Mouse (Mus musculus) midbrain, postnatal 0 days (tissue): ENCODE data around the gene Rsrc1. TPM values are rescaled to one million over a fixed set of nuclear protein-coding genes. Genes with fewer than 3 reads are reported as not detected.

Experiments used
- ATAC-seq: fragments of 200-750 bp; cut with Nextera tagmentation; 2 replicates; pipeline ENCODE4 v1.8.0; 2017; ENCODE audit warnings: moderate number of reproducible peaks, mild to moderate bottlenecking, moderate TSS enrichment, moderate library complexity; ENCODE audit not compliant: low FRiP score
- DNase-seq: peaks from one replicate; pipeline ENCODE4 v3.0.0-alpha.2; 2015; ENCODE audit warnings: low spot score
- H3K27ac ChIP-seq: fragments of 300-500 bp; sonication (generic); 2 replicates; pipeline ENCODE4 v1.5.1; 2014; ENCODE audit warnings: low read depth, mild to moderate bottlenecking, low read length, mixed read lengths
- H3K27me3 ChIP-seq: fragments of 300-500 bp; sonication (generic); 2 replicates; pipeline ENCODE4 v1.6.1; 2014; ENCODE audit warnings: low read length, control low read depth, mixed read lengths; ENCODE audit not compliant: insufficient read depth
- H3K36me3 ChIP-seq: fragments of 300-500 bp; sonication (generic); 2 replicates; pipeline ENCODE4 v1.6.1; 2014; ENCODE audit warnings: low read length, control low read depth, mixed read lengths; ENCODE audit not compliant: insufficient read depth
- H3K4me1 ChIP-seq: fragments of 300-500 bp; sonication (generic); 2 replicates; pipeline ENCODE4 v1.6.1; 2014; ENCODE audit warnings: mild to moderate bottlenecking, control low read depth, antibody characterized with exemption, low read length, mixed read lengths; ENCODE audit not compliant: insufficient read depth
- H3K4me2 ChIP-seq: fragments of 300-500 bp; sonication (generic); 2 replicates; pipeline ENCODE4 v1.6.1; 2014; ENCODE audit warnings: low read depth, mild to moderate bottlenecking, low read length, mixed read lengths; ENCODE audit not compliant: poor library complexity, severe bottlenecking
- H3K4me3 ChIP-seq: fragments of 300-500 bp; sonication (generic); 2 replicates; pipeline ENCODE4 v1.5.1; 2014; ENCODE audit warnings: low read depth, mild to moderate bottlenecking, low read length, moderate library complexity
- H3K9ac ChIP-seq: fragments of 300-500 bp; sonication (generic); replicated peaks from 2 replicates; pipeline ENCODE4 v1.6.1; 2014; ENCODE audit warnings: mild to moderate bottlenecking, low read length, moderate library complexity, mixed read lengths; ENCODE audit not compliant: poor library complexity, severe bottlenecking
- H3K9me3 ChIP-seq: fragments of 300-500 bp; sonication (generic); 2 replicates; pipeline ENCODE4 v1.6.1; 2016; ENCODE audit warnings: low read length, control low read depth
- CTCF ChIP-seq: IDR thresholded peaks from 2 replicates; pipeline ENCODE4 v1.5.1; 2016; ENCODE audit warnings: antibody characterized with exemption, mild to moderate bottlenecking
- WGBS: fragments of 180-500 bp; shearing (Covaris S2); extraction: QIAGEN DNeasy Blood & Tissue Kit; methylation state at CpG from one replicate; pipeline ENCODE4 v1.1.7; 2014; 5-methylcytosine and 5-hydroxymethylcytosine counted together
- polyA plus RNA-seq: library from polyadenylated mRNA; unstranded; fragments of >200 nt; fragmentation: Nextera tagmentation; extraction: Ambion mirVana; gene quantifications from 2 replicates; pipeline ENCODE4 v1.2.1, GENCODE M21; 2015
- total RNA-seq: library from RNA; depleted of rRNA; stranded (reverse); fragments of >200 nt; gene quantifications from 2 replicates; pipeline ENCODE4 v1.2.3, GENCODE M21; 2014

The Rsrc1 gene
- total and polyA plus RNA-seq, 2 experiments from 2014 or later = 37.5 to 39.3 TPM

DNA sequence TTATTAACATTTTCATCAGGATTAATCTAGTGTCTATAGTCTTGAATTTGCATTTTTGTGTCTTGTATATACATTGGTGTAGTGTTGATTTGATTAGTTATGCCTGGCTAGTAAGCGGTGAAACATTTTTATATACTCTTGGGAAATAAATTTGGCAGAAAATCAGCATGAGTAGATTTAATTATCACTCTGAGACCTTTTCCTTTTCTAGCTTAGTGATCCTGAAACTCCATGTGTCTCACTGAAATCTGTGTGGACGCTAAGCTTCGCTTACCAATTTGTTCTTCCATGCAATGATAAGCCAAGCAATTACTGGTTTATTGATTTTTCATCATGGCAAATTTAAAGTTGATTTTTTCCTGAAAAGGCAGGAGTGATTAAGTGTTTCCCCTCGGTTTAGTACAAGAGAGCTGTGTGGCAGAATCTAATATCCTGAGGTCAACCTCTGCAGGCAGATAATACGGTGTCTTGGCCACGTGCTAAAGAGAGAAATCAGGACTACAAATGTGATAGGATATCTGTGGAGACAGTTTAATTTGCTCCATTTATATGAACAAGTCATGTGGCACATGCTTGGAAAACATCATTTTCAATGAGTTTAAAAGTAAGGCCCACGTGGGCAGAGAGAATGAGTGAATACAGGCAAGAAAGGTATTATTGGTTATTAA, 328.6 kb downstream of the Rsrc1 start:
- 39% methylated on average over 7 of the region's 7 CpGs for WGBS
- DNase-seq = peak; percentile 52
- ATAC-seq = no peak

DNA sequence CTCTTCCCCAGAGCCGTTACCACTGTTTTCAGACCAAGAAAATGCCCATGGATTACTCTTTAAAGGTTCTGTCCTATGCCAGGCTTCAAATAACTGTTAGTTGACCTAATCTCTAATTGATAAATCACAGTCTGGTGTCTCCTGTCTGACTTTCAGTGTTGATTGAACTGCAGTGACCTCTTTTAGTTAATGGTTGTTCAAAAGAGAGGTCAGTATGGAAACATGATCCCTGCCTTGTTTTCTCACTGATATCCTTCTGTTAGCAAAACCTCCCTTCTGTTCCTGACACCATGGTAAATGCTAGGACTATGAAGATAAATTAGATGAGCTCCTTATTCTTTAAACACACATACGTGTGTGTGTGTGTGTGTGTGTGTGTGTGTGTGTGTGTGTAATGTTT, 330.2 kb downstream of the Rsrc1 start:
- H3K9me3 ChIP-seq = no peaks in the 10 kb centered on the region
- H3K9ac ChIP-seq = no peak overlapping the region
- H3K4me2 ChIP-seq = no peak overlapping the region
- no peak for ATAC-seq
- H3K36me3 ChIP-seq = no peaks in the 10 kb centered on the region
- 80% methylated on average over 2 of the region's 2 CpGs for WGBS
- H3K4me3 ChIP-seq = no peak overlapping the region
- no peak for DNase-seq
- no peak for TF ChIP-seq CTCF
- H3K27me3 ChIP-seq = no peaks in the 10 kb centered on the region
- H3K4me1 ChIP-seq = no peaks in the 10 kb centered on the region
- no peak overlapping the region for H3K27ac ChIP-seq

More for the DNA sequence above, 328.6 kb downstream of the Rsrc1 start:
- no peak overlapping the region for H3K9ac ChIP-seq
- no peaks in the 10 kb centered on the region for H3K9me3 ChIP-seq
- H3K4me2 ChIP-seq = no peak overlapping the region
- no peak for TF ChIP-seq CTCF
- no peaks in the 10 kb centered on the region for H3K27me3 ChIP-seq
- H3K4me3 ChIP-seq = no peak overlapping the region
- H3K4me1 ChIP-seq = no peaks in the 10 kb centered on the region
- no peak overlapping the region for H3K27ac ChIP-seq
- H3K36me3 ChIP-seq = no peaks in the 10 kb centered on the region

DNA sequence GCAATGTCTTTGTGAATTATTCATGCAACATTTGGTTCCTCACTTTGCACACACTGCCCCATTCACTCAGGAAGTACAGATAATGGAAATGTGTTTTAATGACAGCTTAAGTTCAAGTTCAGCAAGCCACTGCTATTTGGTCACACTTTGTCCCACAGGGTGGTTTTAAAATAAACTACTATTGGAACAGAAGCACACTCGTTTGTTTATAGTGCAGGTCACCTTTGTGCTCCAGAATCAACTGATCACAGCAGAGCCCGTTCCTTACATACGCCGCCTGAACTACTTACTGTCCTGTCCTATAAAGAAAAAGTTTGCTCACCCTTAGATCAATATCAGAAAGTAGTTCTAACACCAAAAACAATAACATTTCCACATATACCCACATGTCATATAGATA, 341.2 kb downstream of the Rsrc1 start:
- no peaks in the 10 kb centered on the region for H3K36me3 ChIP-seq
- no peak overlapping the region for H3K4me2 ChIP-seq
- DNase-seq (no peak), ATAC-seq (no peak)
- H3K9me3 ChIP-seq = no peaks in the 10 kb centered on the region
- no peak overlapping the region for H3K9ac ChIP-seq
- no peaks in the 10 kb centered on the region for H3K27me3 ChIP-seq
- H3K4me1 ChIP-seq = no peaks in the 10 kb centered on the region
- no peak overlapping the region for H3K27ac ChIP-seq
- TF ChIP-seq CTCF = no peak
- 81% methylated on average over 4 of the region's 4 CpGs for WGBS
- no peak overlapping the region for H3K4me3 ChIP-seq

DNA sequence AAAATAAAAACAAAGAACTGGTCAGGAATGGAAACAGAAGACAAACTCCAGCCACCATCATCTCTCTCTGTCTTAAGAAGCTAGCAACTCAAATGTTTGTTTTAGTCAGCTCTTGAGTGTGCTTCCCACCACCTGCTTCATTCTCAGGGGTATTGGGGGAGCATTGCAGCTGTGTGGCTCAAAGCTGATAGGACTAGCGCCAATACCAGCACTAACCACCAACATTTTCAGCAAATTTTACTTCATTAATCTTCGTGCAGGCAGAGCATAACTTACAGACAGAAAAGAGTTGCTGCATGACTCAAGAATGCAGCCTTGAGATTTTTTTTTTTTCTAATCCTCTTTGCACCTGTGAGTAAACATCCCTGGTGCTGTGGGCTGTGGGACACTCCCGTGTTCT, 358.4 kb downstream of the Rsrc1 start:
- Histone ChIP-seq H3K4me3 (no peak overlapping the region), H3K4me2 (no peak overlapping the region), H3K36me3 (no peaks in the 10 kb centered on the region), H3K4me1 (no peaks in the 10 kb centered on the region), H3K27ac (no peak overlapping the region), H3K9ac (no peak overlapping the region), H3K9me3 (no peaks in the 10 kb centered on the region), H3K27me3 (no peaks in the 10 kb centered on the region)
- 56% methylated on average over 3 of the region's 3 CpGs for WGBS
- TF ChIP-seq CTCF = no peak
- ATAC-seq = no peak
- no peak for DNase-seq

DNA sequence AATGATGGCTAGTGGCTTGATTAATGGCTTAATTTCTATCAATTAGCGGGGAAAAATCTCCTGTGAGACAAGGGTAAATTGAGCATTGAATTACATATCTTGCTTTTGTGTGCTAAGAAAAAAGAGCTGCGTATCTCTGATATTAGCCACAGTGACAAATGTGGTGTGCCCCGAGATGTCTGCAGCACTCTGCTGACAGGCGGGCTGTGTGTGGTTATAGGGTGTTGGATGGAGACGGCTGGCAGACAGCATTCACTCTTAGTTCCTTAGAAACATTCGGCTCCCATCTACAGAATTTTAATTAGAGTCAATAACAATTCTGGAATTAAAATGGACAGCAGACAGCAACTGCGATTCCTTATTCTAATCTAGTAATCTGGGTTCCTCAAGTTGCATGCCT, 359.7 kb downstream of the Rsrc1 start:
- 46% methylated on average over 7 of the region's 7 CpGs for WGBS
- H3K4me1 ChIP-seq = no peaks in the 10 kb centered on the region
- no peak overlapping the region for H3K27ac ChIP-seq
- TF ChIP-seq CTCF = no peak
- no peak for DNase-seq
- H3K9ac ChIP-seq = no peak overlapping the region
- ATAC-seq = no peak
- no peaks in the 10 kb centered on the region for H3K9me3 ChIP-seq
- no peaks in the 10 kb centered on the region for H3K27me3 ChIP-seq
- no peak overlapping the region for H3K4me3 ChIP-seq
- no peak overlapping the region for H3K4me2 ChIP-seq
- H3K36me3 ChIP-seq = no peaks in the 10 kb centered on the region

DNA sequence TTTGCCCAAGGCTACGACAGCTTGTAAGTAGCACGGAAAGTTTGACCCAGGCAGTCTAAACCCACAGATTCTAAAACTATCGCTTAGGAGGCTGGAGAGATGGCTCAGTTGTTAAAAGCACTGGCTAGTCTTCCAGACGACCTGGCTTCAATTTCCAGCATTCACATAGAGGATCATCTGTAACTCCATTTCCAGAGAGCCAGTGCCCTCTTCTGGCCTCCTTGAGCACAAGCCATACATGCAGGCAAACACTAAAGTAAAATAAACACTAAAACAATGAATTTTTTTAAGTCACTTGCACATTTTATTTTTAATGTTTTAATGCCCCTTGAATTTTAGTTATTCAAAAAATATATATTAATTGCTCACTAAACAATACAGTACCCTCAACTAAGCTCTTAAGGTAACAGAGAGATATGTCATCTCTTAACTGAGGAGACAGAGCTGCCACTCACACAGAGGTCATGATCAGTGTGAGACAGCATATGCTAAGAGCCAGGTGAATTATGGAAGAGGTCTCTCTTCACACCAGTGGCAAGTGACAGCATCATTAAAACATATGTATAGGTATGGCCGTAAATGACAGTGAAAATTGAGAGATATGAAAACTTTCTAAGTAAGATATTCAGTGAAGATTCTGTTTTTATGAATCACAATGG, 361.9 kb downstream of the Rsrc1 start:
- DNase-seq (peak; percentile 71), ATAC-seq (no peak)
- Histone ChIP-seq H3K4me1 (no peaks in the 10 kb centered on the region), H3K27ac (no peak overlapping the region), H3K4me2 (no peak overlapping the region), H3K36me3 (no peaks in the 10 kb centered on the region), H3K4me3 (no peak overlapping the region), H3K9ac (no peak overlapping the region), H3K27me3 (no peaks in the 10 kb centered on the region), H3K9me3 (no peaks in the 10 kb centered on the region)
- peak; percentile 80 for TF ChIP-seq CTCF
- 48% methylated on average over 5 of the region's 5 CpGs for WGBS
